Mouse (Mus musculus): ENCODE data around the gene Sfrp2.

- peak; percentile 62 for TF ChIP-seq CTCF (conservative IDR thresholded peaks at IDR 0.05; ENCODE audit: low read length)
- TF ChIP-seq POU5F1 (IDR thresholded peaks at IDR 0.05; ENCODE audit: borderline replicate concordance, low read length), result no peak
These were observed 35.6 kb downstream of the Sfrp2 start for GRCm38 (mm10) chr3:83801649-83802155.

All from E14TG2a.4 (cell line).